Mouse (Mus musculus) CH12.LX (cell line): ENCODE results near the gene Kif6. TPM values are rescaled to one million over a fixed set of nuclear protein-coding genes. Genes with fewer than 3 reads are reported as not detected.

Experiments
- DNase-seq: peaks from one replicate; pipeline ENCODE4 v3.0.0-alpha.2; 2013; ENCODE audit errors: extremely low read depth
- H3K27ac ChIP-seq: 2 replicates; pipeline ENCODE4 v1.5.1; 2012; ENCODE audit warnings: low read depth, mild to moderate bottlenecking, control low read depth, moderate library complexity; ENCODE audit not compliant: insufficient read depth
- H3K27me3 ChIP-seq: replicated peaks from 2 replicates; pipeline ENCODE3; 2012; ENCODE audit warnings: inconsistent platforms
- H3K36me3 ChIP-seq, 2 experiments: replicated peaks in 1 of 2; 2 replicates each; pipeline versions ENCODE3 to v1.6.1; 2012; ENCODE audit warnings: inconsistent platforms in 1 of 2, low read length in 1 of 2, mild to moderate bottlenecking in 1 of 2, mixed read lengths in 1 of 2, moderate library complexity in 1 of 2; ENCODE audit not compliant: control insufficient read depth in 1 of 2, insufficient read depth in 1 of 2
- H3K4me1 ChIP-seq, 2 experiments: 2 replicates each; pipeline ENCODE4 v1.6.1; 2012; ENCODE audit warnings: inconsistent platforms in 1 of 2, moderate library complexity in 1 of 2; ENCODE audit not compliant: insufficient read depth in 2 of 2, control insufficient read depth in 1 of 2
- H3K4me2 ChIP-seq: 2 replicates; pipeline ENCODE4 v1.6.1; 2012; ENCODE audit warnings: low read depth, mild to moderate bottlenecking, control low read depth; ENCODE audit not compliant: poor library complexity, insufficient read depth, severe bottlenecking
- H3K4me3 ChIP-seq, 3 experiments: fragments of 150-350 bp in 1 of 3; sonication (generic) in 1 of 3; replicated peaks in 1 of 3; 2 replicates each; pipeline versions ENCODE3 to v1.5.1; 2011 to 2012; ENCODE audit warnings: low read depth in 2 of 3, low read length in 2 of 3, mild to moderate bottlenecking in 2 of 3, moderate library complexity in 2 of 3, control low read depth in 1 of 3, improper control_type of control experiment in 1 of 3, inconsistent platforms in 1 of 3, mixed read lengths in 1 of 3; ENCODE audit not compliant: poor library complexity in 1 of 3
- H3K79me2 ChIP-seq: replicated peaks from 2 replicates; pipeline ENCODE4 v1.6.1; 2012; ENCODE audit warnings: mild to moderate bottlenecking, moderate library complexity; ENCODE audit not compliant: control insufficient read depth, poor library complexity, insufficient read depth, severe bottlenecking; ENCODE audit errors: extremely low read depth
- H3K9ac ChIP-seq: 2 replicates; pipeline ENCODE4 v1.6.1; 2012; ENCODE audit warnings: low read depth, mild to moderate bottlenecking, control low read depth, moderate library complexity; ENCODE audit not compliant: insufficient read depth
- H3K9me3 ChIP-seq: replicated peaks from 2 replicates; pipeline ENCODE3; 2012; ENCODE audit warnings: low read length, inconsistent platforms, mixed read lengths
- CHD1 ChIP-seq: IDR thresholded peaks from 2 replicates; pipeline ENCODE4 v1.6.1; 2012; ENCODE audit warnings: low read depth, low read length, improper control_type of control experiment, inconsistent platforms
- CHD2 ChIP-seq: IDR thresholded peaks from 2 replicates; pipeline ENCODE4 v1.6.1; 2011; ENCODE audit warnings: low read length, improper control_type of control experiment
- CTCF ChIP-seq, 2 experiments: IDR thresholded peaks in 1 of 2; conservative IDR thresholded peaks in 1 of 2; 2 replicates each; pipeline ENCODE4 v1.5.1; 2011 to 2012; ENCODE audit warnings: low read depth in 2 of 2, low read length in 2 of 2, improper control_type of control experiment in 1 of 2, inconsistent platforms in 1 of 2, mild to moderate bottlenecking in 1 of 2, moderate library complexity in 1 of 2
- ETS1 ChIP-seq: conservative IDR thresholded peaks from 2 replicates; pipeline ENCODE4 v1.6.1; 2012; ENCODE audit warnings: low read depth, mild to moderate bottlenecking, inconsistent platforms, low read length, improper control_type of control experiment, moderate library complexity
- GABPA ChIP-seq: IDR thresholded peaks from 2 replicates; pipeline ENCODE4 v1.6.1; 2012; ENCODE audit warnings: low read depth, low read length, improper control_type of control experiment, inconsistent platforms; ENCODE audit not compliant: insufficient replicate concordance
- HCFC1 ChIP-seq: IDR thresholded peaks from 2 replicates; pipeline ENCODE4 v1.6.1; 2012; ENCODE audit warnings: low read depth, mild to moderate bottlenecking, inconsistent platforms, low read length, improper control_type of control experiment
- JUN ChIP-seq: IDR thresholded peaks from 2 replicates; pipeline ENCODE4 v1.6.1; 2011; ENCODE audit warnings: low read depth, mild to moderate bottlenecking, low read length, improper control_type of control experiment, moderate library complexity; ENCODE audit not compliant: insufficient read depth
- KAT2A ChIP-seq: IDR thresholded peaks from 2 replicates; pipeline ENCODE4 v1.6.1; 2012; ENCODE audit warnings: low read length, improper control_type of control experiment, inconsistent platforms; ENCODE audit not compliant: insufficient replicate concordance
- MAX ChIP-seq: IDR thresholded peaks from 2 replicates; pipeline ENCODE4 v1.6.1; 2011; ENCODE audit warnings: low read length, improper control_type of control experiment
- MXI1 ChIP-seq: IDR thresholded peaks from 2 replicates; pipeline ENCODE4 v1.6.1; 2011; ENCODE audit warnings: mild to moderate bottlenecking, low read depth, low read length, improper control_type of control experiment
- MYC ChIP-seq: IDR thresholded peaks from 2 replicates; pipeline ENCODE4 v1.6.1; 2011; ENCODE audit warnings: low read depth, mild to moderate bottlenecking, improper control_type of control experiment, low read length
- POLR2AphosphoS2 ChIP-seq: IDR thresholded peaks from 2 replicates; pipeline ENCODE4 v1.6.1; 2011; ENCODE audit warnings: low read depth, low read length, improper control_type of control experiment
- RAD21 ChIP-seq: IDR thresholded peaks from 2 replicates; pipeline ENCODE4 v1.6.1; 2011; ENCODE audit warnings: low read depth, mild to moderate bottlenecking, low read length, improper control_type of control experiment, moderate library complexity
- RCOR1 ChIP-seq: conservative IDR thresholded peaks from 2 replicates; pipeline ENCODE4 v1.6.1; 2012; ENCODE audit warnings: low read depth, mild to moderate bottlenecking, inconsistent platforms, low read length, improper control_type of control experiment
- TBP ChIP-seq: conservative IDR thresholded peaks from 2 replicates; pipeline ENCODE4 v1.6.1; 2011; ENCODE audit warnings: low read depth, low read length, improper control_type of control experiment
- TCF12 ChIP-seq: IDR thresholded peaks from 2 replicates; pipeline ENCODE4 v1.6.1; 2014; ENCODE audit warnings: low read depth, mild to moderate bottlenecking, inconsistent platforms, low read length, improper control_type of control experiment
- USF1 ChIP-seq: IDR thresholded peaks from 2 replicates; pipeline ENCODE4 v1.6.1; 2014; ENCODE audit warnings: low read depth, mild to moderate bottlenecking, inconsistent platforms, low read length, improper control_type of control experiment
- USF2 ChIP-seq: conservative IDR thresholded peaks from 2 replicates; pipeline ENCODE4 v1.6.1; 2011; ENCODE audit warnings: low read depth, low read length, improper control_type of control experiment
- ZMIZ1 ChIP-seq: IDR thresholded peaks from 2 replicates; pipeline ENCODE4 v1.6.1; 2012; ENCODE audit warnings: low read depth, mild to moderate bottlenecking, inconsistent platforms, low read length, improper control_type of control experiment
- ZNF384 ChIP-seq: IDR thresholded peaks from 2 replicates; pipeline ENCODE4 v1.6.1; 2012; ENCODE audit warnings: low read depth, low read length, improper control_type of control experiment, inconsistent platforms
- dilution Hi-C: fragments of 300-500 bp; cut with MboI; formaldehyde crosslinking; loops from 2 replicates; pipeline ENCODE4 v1.14.3; 2020; ENCODE audit warnings: low sequenced_read_pairs; ENCODE audit not compliant: extremely low pct_unique_long_range_greater_than_20kb, extremely low pct_ligation_motif_present
- in situ Hi-C: fragments of 300-500 bp; cut with MboI; formaldehyde crosslinking; loops from 3 replicates; pipeline ENCODE4 v1.14.3; 2019; ENCODE audit warnings: low sequenced_read_pairs, low pct_ligation_motif_present, low pct_unique_long_range_greater_than_20kb, mixed read lengths
- polyA plus RNA-seq: library from polyadenylated mRNA; unstranded; fragments of >175 nt; gene quantifications from 2 replicates; pipeline ENCODE4 v1.2.1, GENCODE M21; 2012; ENCODE audit warnings: low read depth; ENCODE audit not compliant: insufficient read length
- total RNA-seq, 2 experiments: library from RNA; depleted of rRNA; stranded (reverse); fragments of 300-350 nt in 1 of 2; fragments of >200 nt in 1 of 2; gene quantifications; 2 replicates each; pipeline ENCODE4 v1.2.3; 2012 to 2014

The Kif6 gene
- total and polyA plus RNA-seq, 3 experiments, result not detected

DNA sequence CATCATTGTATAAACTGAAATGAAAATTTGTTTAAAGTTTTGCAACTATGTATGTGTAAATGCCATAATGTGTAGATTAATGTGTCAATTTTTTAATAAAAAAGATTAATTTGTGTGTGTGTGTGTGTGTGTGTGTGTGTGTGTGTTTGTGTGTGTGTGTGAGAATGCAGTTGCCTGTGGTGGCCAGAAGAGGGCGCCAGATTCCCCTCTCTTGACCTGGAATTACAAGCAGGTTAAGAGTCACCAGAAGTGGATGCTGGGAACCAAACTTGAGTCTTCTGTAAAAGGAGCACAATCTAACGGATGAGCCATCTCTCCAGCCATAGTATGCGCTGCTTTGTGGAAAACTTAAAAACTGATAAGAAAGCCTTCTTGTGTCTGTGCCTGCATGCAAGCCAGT is 121.4 kb downstream of the Kif6 start:
- H3K4me2 ChIP-seq, result no peak overlapping the region
- peak in 1 of 2 experiments; percentile 25; a peak in 1 of 4 replicates for TF ChIP-seq CTCF (conservative IDR thresholded peaks at IDR 0.05 in 1 of 2, IDR thresholded peaks at IDR 0.05 in 1 of 2; ENCODE audit: low read depth in 2 of 2, low read length in 2 of 2)
- TF ChIP-seq USF1, result no peak
- no peak for TF ChIP-seq USF2
- H3K4me3 ChIP-seq, result no peak overlapping the region
- H3K27me3 ChIP-seq, result peaks cover 18% of the 10 kb centered on the region
- peaks cover 3 to 15% of the 10 kb centered on the region in 2 experiments; a peak in 3 of 4 replicates for H3K4me1 ChIP-seq
- peaks cover 7% of the 10 kb centered on the region for H3K9me3 ChIP-seq
- no peak overlapping the region for H3K9ac ChIP-seq
- DNase-seq, result no peak
- dilution Hi-C loops (no loop called here), in situ Hi-C loops (no loop called here)
- no peaks in the 10 kb centered on the region for H3K36me3 ChIP-seq
- H3K79me2 ChIP-seq, result no peaks in the 10 kb centered on the region
- no peak overlapping the region for H3K27ac ChIP-seq

DNA sequence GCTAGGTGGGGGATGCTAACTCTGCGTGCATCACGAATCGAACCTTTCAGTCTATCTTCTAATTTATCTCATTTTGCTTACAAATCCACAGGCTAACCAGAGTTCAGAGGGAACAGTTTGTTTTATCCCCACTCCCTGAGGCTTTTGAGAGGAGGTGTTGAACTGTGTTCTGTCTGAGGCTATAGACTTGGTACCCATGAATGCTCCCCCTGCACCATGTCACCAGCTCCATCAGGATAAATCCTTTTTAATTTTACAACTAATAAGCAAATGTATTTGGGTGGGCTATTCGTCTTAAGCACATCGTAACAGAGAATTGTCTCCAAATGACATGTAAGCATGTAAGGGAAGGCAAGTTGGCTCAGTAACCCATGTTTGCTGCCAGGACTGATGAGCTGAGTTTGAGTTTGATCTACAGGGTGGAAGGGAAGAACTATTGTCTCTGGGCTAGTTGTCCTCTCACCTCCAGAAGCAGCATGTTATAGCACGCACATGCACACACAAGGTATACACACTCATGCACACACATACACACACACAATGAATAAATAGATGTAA is 122.4 kb downstream of the Kif6 start:
- H3K4me2 ChIP-seq, result no peak overlapping the region
- no peak for DNase-seq
- peaks cover 7% of the 10 kb centered on the region for H3K9me3 ChIP-seq
- no peak overlapping the region for H3K4me3 ChIP-seq
- no peaks in the 10 kb centered on the region for H3K36me3 ChIP-seq
- H3K9ac ChIP-seq, result no peak overlapping the region
- H3K27ac ChIP-seq, result no peak overlapping the region
- TF ChIP-seq JUN, result no peak
- no peak for TF ChIP-seq RCOR1
- no peak for TF ChIP-seq ZMIZ1
- TF ChIP-seq CTCF (conservative IDR thresholded peaks at IDR 0.05 in 1 of 2, IDR thresholded peaks at IDR 0.05 in 1 of 2; ENCODE audit: low read depth in 2 of 2, low read length in 2 of 2), result no peak
- no peak for TF ChIP-seq RAD21
- no peak for TF ChIP-seq ZNF384
- TF ChIP-seq TCF12, result no peak
- no peak for TF ChIP-seq MYC
- no peak for TF ChIP-seq TBP
- TF ChIP-seq KAT2A, result no peak
- no peak for TF ChIP-seq POLR2AphosphoS2
- no peak for TF ChIP-seq USF1
- TF ChIP-seq MXI1, result no peak
- no peak for TF ChIP-seq CHD1
- TF ChIP-seq HCFC1, result no peak
- TF ChIP-seq CHD2, result no peak
- no peak for TF ChIP-seq ETS1
- TF ChIP-seq USF2, result no peak
- TF ChIP-seq GABPA, result no peak
- TF ChIP-seq MAX, result no peak
- in situ Hi-C loops, result no loop called here
- H3K4me1 ChIP-seq, result peaks cover 3 to 15% of the 10 kb centered on the region in 2 experiments; a peak in 3 of 4 replicates
- dilution Hi-C loops, result no loop called here
- H3K27me3 ChIP-seq, result peaks cover 18% of the 10 kb centered on the region
- no peaks in the 10 kb centered on the region for H3K79me2 ChIP-seq
